Mouse (Mus musculus) right cerebral cortex, postnatal 36 days (tissue): Measurements from ENCODE around the gene Mpzl3.

ENCODE experiments used
- DNase-seq, 2 experiments: peaks; one replicate each; pipeline ENCODE4 v3.0.0; 2022; ENCODE audit warnings: low spot score in 2 of 2, mixed read lengths in 1 of 2

Gene Mpzl3

DNA sequence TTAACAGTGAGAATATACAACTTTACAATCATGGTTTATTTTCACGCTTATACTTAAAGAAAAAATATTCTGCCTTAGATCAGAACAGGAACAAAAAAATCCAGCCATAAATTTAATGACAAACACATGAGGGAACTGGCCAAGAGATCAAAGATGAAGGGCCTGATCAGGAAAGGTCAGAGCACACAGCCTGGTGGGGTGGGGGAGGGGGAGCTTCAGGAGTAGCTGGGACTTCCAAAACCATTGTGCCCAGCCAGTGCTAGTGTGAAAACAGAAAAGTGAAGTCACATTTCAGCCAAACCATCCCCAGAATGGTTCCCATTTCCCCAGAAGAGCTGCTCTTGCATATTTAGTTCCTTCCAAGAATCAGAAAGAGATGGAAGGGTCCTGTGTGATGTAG lies 47.5 kb downstream of the Mpzl3 start:
- no peak for DNase-seq

DNA sequence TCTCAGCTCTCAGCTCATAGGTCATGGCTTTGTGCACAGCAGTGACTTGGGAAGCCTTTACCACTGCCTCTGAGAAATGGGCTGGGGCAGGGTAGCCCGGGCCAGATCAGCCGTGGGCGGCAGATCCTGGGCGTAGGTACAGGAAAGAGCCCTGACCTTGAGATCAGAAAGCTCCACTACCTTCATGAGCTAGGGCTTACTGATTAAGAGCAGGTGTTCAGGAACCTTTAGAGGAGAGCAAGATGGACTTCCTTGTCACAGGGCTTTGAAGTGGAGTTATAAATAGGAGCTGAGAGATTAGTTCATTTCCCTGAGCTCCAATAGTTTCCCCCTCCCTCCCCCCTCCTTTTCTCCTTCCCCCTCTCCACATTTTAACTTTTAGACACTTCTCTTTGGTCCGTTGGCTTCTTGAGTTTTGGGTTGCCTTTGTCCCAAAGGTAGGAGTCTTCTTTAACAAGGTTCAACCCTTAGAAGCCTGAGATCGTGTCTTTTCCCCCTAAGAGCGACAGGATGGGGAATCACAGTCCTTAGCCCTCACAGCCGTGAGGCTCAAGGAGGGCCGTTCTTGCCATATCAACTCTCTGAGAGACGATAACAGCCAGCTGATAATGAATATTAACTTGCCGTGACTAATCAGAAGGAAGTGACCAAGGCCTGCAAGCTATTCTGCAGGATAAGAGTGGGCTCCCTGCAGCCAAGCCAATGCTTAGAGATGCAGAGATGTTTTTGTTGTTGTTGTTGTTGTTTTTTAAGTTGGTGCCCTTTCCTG lies 48.4 kb downstream of the Mpzl3 start:
- DNase-seq, result no peak

DNA sequence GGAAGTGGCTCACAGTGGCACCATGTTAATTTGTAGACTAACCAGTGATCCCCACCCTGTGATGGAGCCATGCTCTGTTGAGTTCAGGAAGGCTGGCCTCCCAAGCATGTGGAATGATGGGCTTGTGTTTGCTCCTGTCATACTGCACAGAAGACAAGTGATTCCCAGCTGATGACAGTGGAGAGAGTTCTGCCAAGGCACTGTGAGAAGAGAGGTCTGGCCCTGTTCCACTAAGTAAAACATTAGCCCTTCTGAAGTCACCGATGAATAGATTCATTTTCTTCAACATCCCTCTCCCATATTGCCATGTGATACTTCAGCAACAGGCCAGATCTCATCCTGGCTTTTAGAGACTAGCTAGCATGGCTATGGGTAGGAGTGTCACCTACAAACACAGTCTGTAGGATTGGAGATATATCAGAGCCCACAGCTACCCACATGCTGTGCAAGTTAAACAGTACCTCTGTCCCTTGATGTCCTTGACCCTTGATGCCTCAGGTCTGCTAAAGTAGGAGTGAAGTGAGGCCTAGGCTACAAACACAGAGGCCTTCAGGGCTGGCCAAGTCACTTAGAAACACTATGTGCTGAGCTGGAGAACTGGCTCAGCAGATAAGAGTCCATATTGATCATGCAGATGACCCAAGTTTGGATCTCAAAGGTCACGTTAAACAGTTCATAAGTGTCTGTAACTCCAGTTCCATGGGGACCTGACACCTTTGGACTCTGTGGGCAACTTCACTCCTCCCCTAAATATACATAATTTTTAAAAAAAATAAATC lies 50.8 kb downstream of the Mpzl3 start:
- no peak for DNase-seq

DNA sequence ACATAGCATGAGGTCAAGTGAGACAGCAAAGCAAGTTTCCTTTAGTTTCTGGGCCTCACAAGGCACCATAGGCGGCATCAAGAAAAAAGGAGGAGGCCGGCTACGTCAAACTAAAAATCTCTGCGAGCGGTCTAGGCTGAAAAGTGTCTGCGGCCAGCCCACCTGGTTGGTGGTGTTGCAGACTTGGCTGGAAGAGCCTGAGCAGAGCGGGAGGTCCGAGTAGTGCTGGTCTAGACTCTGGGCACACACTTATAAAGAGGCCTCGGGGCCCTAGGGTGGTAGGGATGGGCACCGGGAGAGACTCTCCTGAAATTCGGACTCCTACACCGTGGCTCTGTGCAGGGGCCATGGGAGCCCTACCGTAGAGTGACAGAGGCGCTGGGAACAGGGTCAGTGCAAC lies 60.7 kb downstream of the Mpzl3 start:
- DNase-seq, result peak; percentile 70 to 75

DNA sequence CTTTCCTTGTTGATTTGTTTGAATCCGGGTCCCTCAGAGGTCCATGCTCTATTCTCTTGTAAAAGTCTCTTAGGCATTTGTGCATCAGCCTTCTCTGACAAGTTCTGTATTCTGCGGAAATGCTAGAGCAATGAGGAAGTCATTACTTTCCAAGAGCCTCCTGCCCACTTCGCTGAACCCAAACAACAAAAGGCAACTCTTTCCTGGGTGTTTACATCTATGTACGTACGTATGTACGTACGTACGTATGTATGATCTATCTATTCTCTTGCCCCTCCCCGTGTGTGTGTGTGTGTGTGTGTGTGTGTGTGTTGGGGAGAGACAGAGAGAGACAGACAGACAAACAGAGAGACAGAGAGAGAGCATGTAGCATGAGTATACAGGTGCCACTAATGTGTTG lies 61.8 kb downstream of the Mpzl3 start:
- DNase-seq, result no peak

DNA sequence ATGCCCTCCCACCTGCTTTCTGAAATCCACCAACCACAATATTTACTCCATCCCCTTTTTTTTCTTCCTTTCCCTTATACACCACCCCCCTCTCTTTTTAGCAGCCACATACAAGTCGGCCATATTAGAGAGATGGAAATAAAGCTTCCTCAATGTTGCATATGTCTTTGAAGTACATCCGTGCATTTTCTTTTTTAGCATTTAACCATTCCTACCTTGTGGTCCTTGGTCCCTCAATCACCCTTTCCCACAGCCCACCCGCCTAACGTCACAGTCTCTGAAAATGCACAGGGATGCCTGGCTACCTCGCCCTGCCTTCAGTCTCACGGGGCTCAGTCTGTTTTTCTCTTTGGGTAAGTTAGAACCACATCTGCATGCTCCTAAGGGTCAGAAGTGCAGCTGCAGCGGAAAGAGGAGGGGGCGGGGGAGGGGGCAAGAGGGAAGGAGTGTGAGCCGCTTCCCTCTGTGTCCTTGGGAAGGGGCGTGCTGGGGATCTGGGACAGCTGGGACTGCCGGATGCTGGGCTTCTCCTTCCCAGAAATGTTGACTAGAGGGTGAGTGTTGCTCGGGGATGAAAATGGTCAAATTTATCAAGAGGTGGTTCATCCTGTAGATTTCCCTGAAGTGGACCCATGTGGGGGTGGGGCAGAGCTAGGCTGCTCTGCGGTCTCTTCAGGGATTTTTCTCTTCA lies 62.9 kb downstream of the Mpzl3 start, which contains the start of gene Scn2b:
Gene Scn2b (plus strand): TSS at position 42 of the 691 bp plus-strand sequence.
- DNase-seq, result no peak

DNA sequence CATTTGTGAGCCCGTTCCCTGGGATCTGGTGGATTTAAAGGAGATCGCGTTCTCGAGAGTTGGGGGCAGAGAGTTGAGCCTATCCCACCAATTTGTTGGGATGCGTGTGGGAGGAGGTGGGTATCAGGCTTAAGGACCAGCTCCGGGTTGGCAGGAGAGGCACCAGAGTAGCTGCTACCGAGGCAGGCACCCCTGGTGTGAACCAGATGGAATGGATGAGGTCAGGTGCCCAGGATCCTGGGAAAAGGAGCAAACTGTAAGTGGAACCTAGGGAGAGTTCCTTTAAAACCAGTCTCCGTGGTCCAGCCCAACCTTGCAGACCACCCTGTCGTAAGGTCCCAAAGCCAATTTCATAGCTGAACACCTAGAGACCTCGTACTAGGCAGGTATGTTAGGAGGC lies 63.6 kb downstream of the Mpzl3 start:
- no peak for DNase-seq

DNA sequence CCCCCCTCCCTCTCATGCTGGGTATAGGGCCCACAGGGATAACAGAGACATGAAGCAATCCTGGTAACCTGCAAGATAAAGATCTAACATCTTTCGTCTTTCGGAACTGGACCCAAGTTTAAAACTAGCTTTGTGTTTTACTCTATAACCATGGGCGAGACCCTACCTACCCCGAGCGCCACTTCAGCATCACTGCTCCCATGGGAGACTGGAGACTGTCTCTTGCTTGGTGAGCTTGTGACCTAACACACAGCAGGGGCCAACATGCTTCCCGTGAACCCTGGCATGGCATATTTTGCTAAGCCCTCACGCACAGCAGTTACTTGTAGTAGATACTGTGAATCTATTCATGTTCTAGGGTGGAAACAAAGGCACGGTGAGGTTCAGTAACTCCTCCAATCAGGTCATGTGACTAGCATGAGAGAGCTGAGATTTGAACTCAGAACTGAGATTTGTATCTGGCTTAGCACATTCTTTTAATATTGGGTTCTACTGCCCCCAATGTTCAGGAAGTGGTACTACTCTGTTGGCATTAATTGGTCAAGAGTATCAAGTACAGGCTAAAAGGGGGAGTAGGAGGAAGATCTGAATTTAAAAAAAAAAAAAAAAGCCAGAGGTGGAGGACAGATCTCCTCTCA lies 64.4 kb downstream of the Mpzl3 start:
- no peak for DNase-seq

DNA sequence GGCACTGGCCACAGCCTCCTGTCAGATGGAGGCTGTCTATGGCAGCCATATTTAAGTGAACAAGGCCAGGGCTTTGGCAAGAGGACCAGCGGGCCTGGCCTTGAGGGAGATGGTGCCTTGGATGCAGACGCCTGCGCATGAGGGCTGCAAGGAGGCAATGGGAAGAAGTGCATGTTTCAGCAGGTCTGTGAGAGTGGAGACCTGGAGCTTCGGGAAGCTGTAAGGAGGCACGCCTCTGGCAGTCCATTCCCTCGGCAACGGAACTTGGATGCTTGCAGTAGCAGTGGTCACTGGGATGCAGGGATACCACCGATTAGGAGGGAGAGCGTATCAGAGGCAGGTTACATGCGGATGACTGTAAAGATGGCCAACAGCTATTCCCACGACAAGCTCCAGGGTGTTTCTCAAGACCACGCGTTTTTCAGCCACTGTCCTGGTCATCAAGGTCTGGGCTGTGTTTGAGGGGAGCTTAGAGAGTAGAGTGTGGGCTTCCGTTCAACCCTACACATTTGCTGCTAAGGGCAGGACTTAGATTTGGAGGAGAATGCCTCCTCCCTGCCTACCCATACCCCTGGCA lies 65.1 kb downstream of the Mpzl3 start:
- DNase-seq, result no peak

DNA sequence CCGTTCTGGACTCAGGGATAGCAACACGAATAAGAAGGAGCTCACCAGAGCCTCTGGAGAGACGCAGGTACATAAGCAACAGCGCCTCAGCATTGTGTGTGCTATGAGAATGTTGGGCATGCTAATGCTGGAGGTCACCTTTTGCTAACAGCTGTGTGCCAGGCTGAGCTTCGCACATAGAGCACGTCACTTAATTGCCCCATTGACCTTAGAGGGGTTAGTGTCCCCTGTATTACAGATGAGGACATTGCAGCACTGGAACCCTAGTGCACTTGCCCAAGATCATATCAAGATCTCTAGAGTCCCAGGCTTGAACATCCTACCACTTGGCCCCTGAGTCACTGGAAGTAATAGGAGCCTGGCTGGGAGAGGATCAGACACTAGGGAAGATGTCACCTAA lies 65.6 kb downstream of the Mpzl3 start:
- DNase-seq, result no peak

DNA sequence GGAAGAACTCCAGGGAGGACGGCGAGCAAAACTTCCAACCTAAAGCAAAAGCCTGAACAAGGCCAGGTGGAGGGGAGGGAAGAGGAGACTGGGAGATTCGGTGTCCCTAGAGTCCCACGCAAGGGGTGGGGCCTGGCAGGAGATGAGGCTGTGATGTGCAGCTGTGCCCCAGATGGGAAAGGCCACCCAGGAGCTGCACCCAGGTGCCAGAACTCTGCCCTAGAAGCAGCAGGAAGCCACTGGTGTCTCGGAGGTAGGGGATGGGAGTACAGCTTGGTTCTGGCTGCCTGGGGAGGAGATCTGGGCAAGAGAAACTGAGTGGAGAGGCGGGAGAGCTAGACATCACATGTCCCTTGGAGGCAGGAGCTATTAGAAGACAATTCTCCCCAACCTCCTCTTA lies 66.0 kb downstream of the Mpzl3 start:
- DNase-seq, result peak in 1 of 2 experiments; percentile 34

DNA sequence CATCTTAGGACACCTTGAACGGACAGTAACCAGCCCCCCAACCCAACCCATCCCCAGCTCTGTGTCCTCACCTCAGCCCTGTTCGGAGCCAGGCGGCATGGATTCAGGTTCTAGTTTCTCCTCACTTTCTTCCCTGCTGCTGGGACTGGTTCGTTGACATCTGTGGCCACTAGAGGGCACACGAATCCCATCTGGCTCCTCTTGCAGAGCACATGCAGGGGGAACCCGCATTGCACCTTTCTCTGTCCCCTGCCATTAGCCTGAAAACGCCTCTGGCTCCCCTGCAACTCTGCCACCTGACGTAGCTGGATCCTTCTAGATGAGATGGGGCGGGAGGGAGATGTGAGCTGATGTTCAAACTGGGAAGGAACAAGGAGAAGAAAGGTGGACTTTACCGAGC lies 66.8 kb downstream of the Mpzl3 start:
- peak; percentile 67 to 71 for DNase-seq

DNA sequence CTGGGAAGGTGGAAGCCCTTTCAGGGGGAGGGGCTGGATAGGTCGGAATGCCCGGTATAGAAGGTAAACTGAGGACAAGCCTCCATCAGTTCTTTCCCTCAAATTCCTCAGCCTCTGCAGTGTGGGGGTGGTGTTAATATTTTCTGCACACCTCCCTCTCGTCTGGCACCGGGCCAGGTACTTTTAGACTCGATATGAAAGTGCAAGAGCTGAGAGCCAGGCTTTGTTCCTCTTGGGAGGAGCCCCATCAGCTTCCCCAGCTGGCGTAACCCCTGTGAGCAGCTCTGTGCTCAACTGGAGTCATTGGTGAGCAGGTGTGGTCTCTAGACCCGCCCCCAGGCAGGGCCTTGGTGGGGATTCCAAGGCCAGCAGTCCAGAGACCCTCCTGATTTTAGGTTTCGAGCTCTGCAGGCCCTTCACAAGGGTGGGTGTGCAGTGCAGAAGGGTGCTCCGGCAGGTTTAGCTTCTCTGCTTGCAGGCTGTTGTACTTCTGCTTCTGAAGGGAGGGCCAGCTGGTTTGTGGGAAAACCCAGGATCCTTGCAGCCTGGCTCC lies 67.3 kb downstream of the Mpzl3 start:
- DNase-seq, result peak; percentile 82 to 90

DNA sequence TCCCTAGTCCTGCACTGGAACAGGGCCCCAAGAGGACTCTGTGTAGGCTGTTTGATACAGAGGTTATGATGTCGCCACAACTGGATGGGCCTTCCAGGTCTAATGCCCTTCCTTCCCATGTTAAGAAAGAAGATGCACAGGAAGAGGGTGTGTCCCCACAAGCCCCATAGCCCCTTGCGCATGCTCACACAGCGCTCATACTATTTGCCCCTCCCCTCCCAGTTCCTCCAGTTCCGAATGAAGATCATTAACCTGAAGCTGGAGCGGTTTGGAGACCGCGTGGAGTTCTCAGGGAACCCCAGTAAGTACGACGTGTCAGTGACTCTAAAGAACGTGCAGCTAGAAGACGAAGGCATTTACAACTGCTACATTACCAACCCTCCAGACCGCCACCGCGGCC lies 70.2 kb downstream of the Mpzl3 start:
- DNase-seq, result no peak

DNA sequence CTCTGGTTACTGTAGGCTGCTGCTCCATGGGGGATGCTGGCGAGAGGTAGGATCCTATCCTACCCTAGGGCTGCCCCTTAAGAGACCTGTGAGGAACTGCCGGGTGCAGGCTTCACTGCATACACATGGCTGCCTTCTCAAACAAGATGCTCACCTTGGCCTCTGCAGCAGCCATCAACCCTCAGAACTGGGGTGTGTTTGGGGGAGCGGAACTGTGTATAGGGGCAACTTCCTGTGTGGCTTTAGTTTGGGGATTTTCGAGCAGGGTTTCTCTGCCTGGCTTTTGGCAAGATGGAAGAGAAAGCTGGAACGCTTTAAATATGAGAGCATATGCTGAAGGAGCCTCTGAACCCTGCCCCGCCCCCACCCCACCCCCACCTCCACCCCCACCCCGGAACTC lies 72.0 kb downstream of the Mpzl3 start:
- DNase-seq, result no peak
